Mouse (Mus musculus) MEL (cell line): Measurements from ENCODE around the gene Kctd13.

ENCODE experiments used
- CTCF ChIP-seq, 3 experiments: IDR thresholded peaks in 2 of 3; conservative IDR thresholded peaks in 1 of 3; 2 replicates each; pipeline ENCODE4 v1.5.1; 2011 to 2012; ENCODE audit warnings: low read length in 3 of 3, low read depth in 2 of 3, mild to moderate bottlenecking in 2 of 3, improper control_type of control experiment in 1 of 3, inconsistent platforms in 1 of 3, mixed read lengths in 1 of 3, moderate library complexity in 1 of 3; ENCODE audit not compliant: control insufficient read depth in 1 of 3, insufficient read depth in 1 of 3, poor library complexity in 1 of 3, severe bottlenecking in 1 of 3
- E2F4 ChIP-seq: IDR thresholded peaks from 2 replicates; pipeline ENCODE4 v1.6.1; 2011; ENCODE audit warnings: low read depth, low read length, improper control_type of control experiment, borderline replicate concordance
- MEF2A ChIP-seq: IDR thresholded peaks from 2 replicates; pipeline ENCODE4 v1.6.1; 2014; ENCODE audit warnings: low read depth, mild to moderate bottlenecking, inconsistent platforms, low read length, improper control_type of control experiment; ENCODE audit not compliant: poor library complexity, insufficient replicate concordance, severe bottlenecking; ENCODE audit errors: extremely low read depth
- POLR2A ChIP-seq, 2 experiments: IDR thresholded peaks; 2 replicates each; pipeline ENCODE4 v1.6.1; 2011 to 2012; ENCODE audit warnings: low read length in 2 of 2, mild to moderate bottlenecking in 2 of 2, control low read depth in 1 of 2, improper control_type of control experiment in 1 of 2, low read depth in 1 of 2, moderate library complexity in 1 of 2; ENCODE audit not compliant: control insufficient read depth in 1 of 2, insufficient read depth in 1 of 2, poor library complexity in 1 of 2
- TAL1 ChIP-seq: IDR thresholded peaks from 2 replicates; pipeline ENCODE4 v1.6.1; 2012; ENCODE audit warnings: mild to moderate bottlenecking, inconsistent platforms, low read length, moderate library complexity, mixed read lengths
- ZKSCAN1 ChIP-seq: IDR thresholded peaks from 2 replicates; pipeline ENCODE4 v1.6.1; 2012; ENCODE audit warnings: low read depth, mild to moderate bottlenecking, inconsistent platforms, low read length, improper control_type of control experiment, moderate library complexity

DNA sequence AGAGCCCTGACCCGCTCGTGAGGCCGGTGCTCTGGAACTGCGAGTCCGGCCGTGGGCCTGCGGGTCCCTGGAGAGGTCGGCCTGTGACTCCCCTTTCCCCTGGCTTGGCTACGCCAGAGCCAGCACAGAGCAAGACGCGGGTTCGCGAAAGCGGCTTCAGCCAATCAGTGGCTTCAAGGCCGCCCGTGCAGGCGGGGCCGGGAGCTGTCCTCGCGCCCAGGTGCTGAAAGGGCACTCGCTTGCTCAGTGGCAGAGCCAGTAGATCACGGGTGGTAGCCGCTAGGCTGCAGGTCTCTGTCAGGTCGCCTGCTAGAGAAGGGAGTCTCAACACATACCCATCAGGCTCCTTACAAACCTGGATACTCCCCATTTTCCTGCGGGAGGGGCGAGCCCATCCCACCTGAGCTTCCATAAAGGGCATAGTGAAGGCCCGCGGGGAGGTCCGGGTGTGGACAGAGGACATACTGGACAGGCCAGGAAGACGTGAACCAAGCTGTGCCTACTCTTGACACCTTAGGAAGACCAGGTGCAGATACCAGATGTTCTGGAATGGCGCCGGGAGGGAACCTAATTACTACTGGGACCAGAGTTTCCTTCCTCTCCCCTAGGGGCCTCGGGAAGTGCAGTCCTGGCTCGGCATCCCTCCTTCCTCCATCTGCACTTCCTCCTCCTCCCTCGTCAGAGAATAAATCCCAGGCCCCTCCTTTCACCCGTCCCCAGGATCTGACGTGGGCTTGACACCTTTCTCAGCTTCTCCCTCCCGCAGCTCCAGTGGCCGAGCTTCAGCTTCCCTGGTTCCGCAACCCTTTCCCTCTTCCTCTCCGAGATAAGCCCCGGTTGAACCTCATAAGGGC lies 21.3 kb downstream of the Kctd13 start, which contains the start of gene Sez6l2:
- TF ChIP-seq CTCF (IDR thresholded peaks at IDR 0.05 in 2 of 3, conservative IDR thresholded peaks at IDR 0.05 in 1 of 3; ENCODE audit: control insufficient read depth in 1 of 3, insufficient read depth in 1 of 3, low read depth in 2 of 3, low read length in 3 of 3, poor library complexity in 1 of 3, severe bottlenecking in 1 of 3) (no peak), POLR2A (IDR thresholded peaks at IDR 0.05; ENCODE audit: control insufficient read depth in 1 of 2, insufficient read depth in 1 of 2, low read depth in 1 of 2, low read length in 2 of 2, poor library complexity in 1 of 2) (no peak), TAL1 (no peak), ZKSCAN1 (no peak), E2F4 (no peak), MEF2A (no peak)
